In genomic region chr5:66582281-66583018, GRCm38 (mm10) we compare ENCODE assay signal across 19 mouse cellular contexts. TPM values are rescaled to one million over a fixed set of nuclear protein-coding genes. Genes with fewer than 3 reads are reported as not detected.
DNase-seq lines count a peak whose midpoint lies in the region; ATAC-seq and TF ChIP-seq lines count a peak whose summit lies in the region.
"Had no signal": no experiment of that assay in that cellular context is flagged by ENCODE, and none has a peak within 500 bp of the region (broad histone marks: within the 10 kb centered on the region; RNA-seq: fewer than 3 reads in every experiment).

No protein-coding gene starts in this region.

- no peak overlapping the region for H3K4me3 ChIP-seq in liver, embryonic 16.5 days (ENCODE audit: low read depth, low read length)
- H3K4me3 ChIP-seq in liver, embryonic 12.5 days, result no peak overlapping the region
- H3K4me3 ChIP-seq in intestine, embryonic 15.5 days (replicated peaks), result no peak overlapping the region
- H3K4me3 ChIP-seq in kidney, embryonic 15.5 days (replicated peaks), result no peak overlapping the region
- H3K4me3 ChIP-seq in liver, postnatal 0 days (ENCODE audit: low read depth, low read length), result no peak overlapping the region
- H3K4me3 ChIP-seq: erythroblast, embryonic 14.5 days; hindbrain, embryonic 13.5 days; midbrain, embryonic 12.5 days; neural tube, embryonic 15.5 days had no signal

- ATAC-seq in liver, embryonic 16.5 days (ENCODE audit: low read depth), result peak; percentile 85
- ATAC-seq in liver, embryonic 12.5 days, result no peak
- ATAC-seq in intestine, embryonic 15.5 days, result peak; percentile 62; the same call in 1 of the 2 replicates
- peak; percentile 66; the same call in 1 of the 2 replicates for ATAC-seq in kidney, embryonic 15.5 days (replicated peaks; ENCODE audit: low FRiP score)
- peak; percentile 31; the same call in 1 of the 2 replicates for ATAC-seq in liver, postnatal 0 days
- ATAC-seq in megakaryocyte-erythroid progenitor cell, adult 5-6 weeks (replicated peaks; ENCODE audit: low FRiP score, low TSS enrichment, poor library complexity, severe bottlenecking), result no peak

- H3K36me3 ChIP-seq in liver, embryonic 16.5 days (ENCODE audit: control insufficient read depth, insufficient read depth), result no peaks in the 10 kb centered on the region
- H3K36me3 ChIP-seq in liver, embryonic 12.5 days, result no peaks in the 10 kb centered on the region
- no peaks in the 10 kb centered on the region for H3K36me3 ChIP-seq in intestine, embryonic 15.5 days
- H3K36me3 ChIP-seq in kidney, embryonic 15.5 days, result no peaks in the 10 kb centered on the region
- H3K36me3 ChIP-seq in liver, postnatal 0 days (replicated peaks; ENCODE audit: insufficient read depth, low read length), result no peaks in the 10 kb centered on the region
- H3K36me3 ChIP-seq: hindbrain, embryonic 13.5 days; midbrain, embryonic 12.5 days; neural tube, embryonic 15.5 days had no signal

- TF ChIP-seq CTCF in liver, postnatal 0 days (IDR thresholded peaks at IDR 0.05; ENCODE audit: low read depth), result no peak

- 72% methylated on average over 17 of the region's 17 CpGs for WGBS in liver, embryonic 16.5 days (ENCODE audit: insufficient replicate concordance)
- WGBS in liver, embryonic 12.5 days (ENCODE audit: insufficient replicate concordance), result 74% methylated on average over 17 of the region's 17 CpGs
- WGBS in intestine, embryonic 15.5 days, result 85% methylated on average over 17 of the region's 17 CpGs
- 58% methylated on average over 17 of the region's 17 CpGs for WGBS in kidney, embryonic 15.5 days
- WGBS in liver, postnatal 0 days (ENCODE audit: insufficient replicate concordance), result 71% methylated on average over 17 of the region's 17 CpGs

- no peak for DNase-seq in liver, postnatal 0 days
- no peak for DNase-seq in layer of hippocampus, postnatal 10 days (ENCODE audit: low spot score in 2 of 2)
- no peak for DNase-seq in adrenal gland, adult 2 months
- DNase-seq: cerebellum, adult 9-10 months; gastrocnemius, postnatal 10 days; layer of hippocampus, adult 9-11 months; lung, postnatal 4 days; right cerebral cortex, postnatal 4 days; thymus, postnatal 36 days had no signal

- H3K9ac ChIP-seq in liver, embryonic 16.5 days (ENCODE audit: low read depth, low read length), result no peak overlapping the region
- no peak overlapping the region for H3K9ac ChIP-seq in liver, embryonic 12.5 days
- no peak overlapping the region for H3K9ac ChIP-seq in intestine, embryonic 15.5 days
- H3K9ac ChIP-seq in kidney, embryonic 15.5 days, result no peak overlapping the region
- H3K9ac ChIP-seq in liver, postnatal 0 days (replicated peaks), result no peak overlapping the region
- H3K9ac ChIP-seq: hindbrain, embryonic 13.5 days; liver, embryonic 14.5 days; midbrain, embryonic 12.5 days; neural tube, embryonic 15.5 days had no signal

- no peaks in the 10 kb centered on the region for H3K4me1 ChIP-seq in liver, embryonic 16.5 days (ENCODE audit: control insufficient read depth, low read depth, low read length)
- H3K4me1 ChIP-seq in liver, embryonic 12.5 days, result no peaks in the 10 kb centered on the region
- H3K4me1 ChIP-seq in intestine, embryonic 15.5 days (replicated peaks), result no peaks in the 10 kb centered on the region
- peaks cover 41% of the 10 kb centered on the region for H3K4me1 ChIP-seq in kidney, embryonic 15.5 days
- peaks cover 3% of the 10 kb centered on the region; the same call in 1 of the 2 replicates for H3K4me1 ChIP-seq in liver, postnatal 0 days (ENCODE audit: insufficient read depth)
- H3K4me1 ChIP-seq: midbrain, embryonic 12.5 days had no signal

- H3K9me3 ChIP-seq in liver, embryonic 16.5 days (replicated peaks; ENCODE audit: control insufficient read depth, low read length), result no peaks in the 10 kb centered on the region; the same call in 1 of the 2 replicates
- H3K9me3 ChIP-seq in liver, embryonic 12.5 days (replicated peaks), result no peaks in the 10 kb centered on the region
- no peaks in the 10 kb centered on the region for H3K9me3 ChIP-seq in intestine, embryonic 15.5 days
- H3K9me3 ChIP-seq in kidney, embryonic 15.5 days (replicated peaks), result no peaks in the 10 kb centered on the region
- H3K9me3 ChIP-seq in liver, postnatal 0 days (ENCODE audit: low read length), result no peaks in the 10 kb centered on the region
- H3K9me3 ChIP-seq: hindbrain, embryonic 13.5 days; midbrain, embryonic 12.5 days; neural tube, embryonic 15.5 days had no signal

- TF ChIP-seq EP300 in liver, postnatal 0 days (IDR thresholded peaks at IDR 0.05; ENCODE audit: low read depth), result no peak

- no peaks in the 10 kb centered on the region for H3K27me3 ChIP-seq in liver, embryonic 16.5 days (ENCODE audit: control insufficient read depth, insufficient read depth, low read depth, low read length)
- no peaks in the 10 kb centered on the region for H3K27me3 ChIP-seq in liver, embryonic 12.5 days (replicated peaks)
- no peaks in the 10 kb centered on the region for H3K27me3 ChIP-seq in intestine, embryonic 15.5 days (replicated peaks)
- no peaks in the 10 kb centered on the region for H3K27me3 ChIP-seq in kidney, embryonic 15.5 days
- H3K27me3 ChIP-seq in liver, postnatal 0 days (ENCODE audit: insufficient read depth, low read length), result no peaks in the 10 kb centered on the region
- H3K27me3 ChIP-seq: hindbrain, embryonic 13.5 days; midbrain, embryonic 12.5 days; neural tube, embryonic 15.5 days had no signal

- no peak overlapping the region for H3K4me2 ChIP-seq in liver, embryonic 16.5 days (ENCODE audit: low read depth, low read length)
- no peak overlapping the region for H3K4me2 ChIP-seq in liver, embryonic 12.5 days
- H3K4me2 ChIP-seq in intestine, embryonic 15.5 days (replicated peaks), result no peak overlapping the region
- no peak overlapping the region for H3K4me2 ChIP-seq in kidney, embryonic 15.5 days
- no peak overlapping the region for H3K4me2 ChIP-seq in liver, postnatal 0 days (ENCODE audit: low read depth, low read length)
- H3K4me2 ChIP-seq: hindbrain, embryonic 13.5 days; midbrain, embryonic 12.5 days; neural tube, embryonic 15.5 days had no signal

- H3K27ac ChIP-seq in liver, embryonic 16.5 days (ENCODE audit: low read length), result no peak overlapping the region; the same call in 1 of the 2 replicates
- no peak overlapping the region for H3K27ac ChIP-seq in liver, embryonic 12.5 days
- no peak overlapping the region for H3K27ac ChIP-seq in intestine, embryonic 15.5 days
- H3K27ac ChIP-seq in kidney, embryonic 15.5 days, result peak overlapping the region; percentile 55; the same call in 1 of the 2 replicates
- H3K27ac ChIP-seq in liver, postnatal 0 days (ENCODE audit: low read depth), result no peak overlapping the region
- H3K27ac ChIP-seq: hindbrain, embryonic 13.5 days; liver, embryonic 14.5 days; midbrain, embryonic 12.5 days; neural tube, embryonic 15.5 days had no signal

RNA-seq across cellular contexts. Expression of gene Apbb2, which starts 36.1 kb away (rescaled TPM):
- polyA plus RNA-seq in liver, embryonic 16.5 days (2015; fragmentation: Nextera tagmentation; extraction: Ambion mirVana), result 4.4 and 5.6 TPM in 2 replicates
- polyA plus RNA-seq in liver, embryonic 12.5 days (2016; fragmentation: Nextera tagmentation; extraction: Ambion mirVana), result 5.9 and 6.1 TPM in 2 replicates
- polyA plus RNA-seq in intestine, embryonic 15.5 days (2015; fragmentation: Nextera tagmentation; extraction: Ambion mirVana), result 32.0 and 35.4 TPM in 2 replicates
- 57.5 and 65.4 TPM in 2 replicates for polyA plus RNA-seq in kidney, embryonic 15.5 days (2015; fragmentation: Nextera tagmentation; extraction: Ambion mirVana)
- 5.3 and 5.6 TPM in 2 replicates for polyA plus RNA-seq in liver, postnatal 0 days (2015; fragmentation: Nextera tagmentation; extraction: Ambion mirVana)
- total RNA-seq in layer of hippocampus, postnatal 10 days (2021), result 10 to 100 TPM; 65.5 to 66.8 TPM
- total RNA-seq in adrenal gland, adult 2 months (2021), result 10 to 100 TPM; 58.3 to 76.7 TPM
- polyA plus RNA-seq in adrenal gland, adult 2 months (2012; rRNA removed), result 8.4 and 20.0 TPM in 2 replicates
- 2.4 and 2.5 TPM in 2 replicates for total RNA-seq in megakaryocyte-erythroid progenitor cell, adult 5-6 weeks (2014; fragmentation: Nextera tagmentation)
- 1.9 TPM in 1 of 2 replicates, not detected in the other for total RNA-seq in megakaryocyte-erythroid progenitor cell, adult 5-6 weeks (2017)

Comparison
In these comparisons a context has a peak if more than half of its experiments do, and no peak if none do; other contexts are left out.
1. ATAC-seq: peak in liver, embryonic 16.5 days (single experiment), intestine, embryonic 15.5 days (single experiment), kidney, embryonic 15.5 days (single experiment) and liver, postnatal 0 days (single experiment); none in liver, embryonic 12.5 days (single experiment) and megakaryocyte-erythroid progenitor cell, adult 5-6 weeks (single experiment).